Mouse (Mus musculus): ENCODE results near the gene Slc5a4b.
"Not testable (repeated sequence)": the region's sequence is repeated elsewhere in the genome, so short reads cannot be mapped to it uniquely, and the experiment has no call there.

The Slc5a4b gene

DNA sequence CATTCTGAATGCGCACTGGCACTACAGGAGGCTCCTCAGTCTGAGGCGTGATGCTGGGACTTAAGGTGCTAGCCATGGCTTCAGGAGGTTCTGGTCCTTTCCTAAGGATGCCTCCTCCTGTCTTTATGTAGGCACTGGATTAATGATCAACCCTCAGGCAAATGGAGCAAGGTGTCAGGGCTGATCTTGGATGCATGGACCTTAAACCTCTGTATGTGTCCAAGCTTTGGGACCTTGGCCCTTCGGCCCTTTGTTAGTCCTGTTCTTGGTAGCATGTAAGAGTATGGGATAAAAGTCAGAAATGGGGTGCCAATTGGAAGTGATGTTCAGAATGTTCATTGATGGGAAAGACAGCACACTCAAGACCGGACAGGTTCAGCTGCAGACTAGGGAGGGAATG lies at the start of gene Slc5a4b:
Slc5a4b (minus strand) TSS at position 101 of the 400 bp plus-strand sequence.
- DNase-seq (ENCODE audit: low spot score in 2 of 2) = no peak

DNA sequence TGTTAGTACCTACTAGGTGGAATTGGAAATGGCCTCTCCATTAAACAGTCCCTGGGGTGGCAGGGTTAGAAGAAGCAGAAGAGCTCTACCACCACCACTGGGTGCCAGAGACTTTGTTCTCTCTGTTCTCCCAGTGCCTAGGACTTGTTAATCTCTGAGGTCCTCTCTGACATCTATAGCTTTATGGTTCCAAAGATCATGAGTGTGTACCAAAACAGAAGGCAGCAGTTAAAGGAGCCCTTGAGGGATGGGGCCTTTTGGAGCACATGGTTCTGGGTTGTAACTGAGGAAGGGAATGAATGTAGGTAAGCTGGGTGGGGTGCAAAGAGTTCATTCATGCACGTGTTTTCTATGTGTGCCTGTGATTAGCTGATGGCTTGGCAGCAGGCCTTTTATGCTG lies 47.2 kb upstream of the Slc5a4b start:
- DNase-seq (ENCODE audit: low spot score in 2 of 2) = no peak

DNA sequence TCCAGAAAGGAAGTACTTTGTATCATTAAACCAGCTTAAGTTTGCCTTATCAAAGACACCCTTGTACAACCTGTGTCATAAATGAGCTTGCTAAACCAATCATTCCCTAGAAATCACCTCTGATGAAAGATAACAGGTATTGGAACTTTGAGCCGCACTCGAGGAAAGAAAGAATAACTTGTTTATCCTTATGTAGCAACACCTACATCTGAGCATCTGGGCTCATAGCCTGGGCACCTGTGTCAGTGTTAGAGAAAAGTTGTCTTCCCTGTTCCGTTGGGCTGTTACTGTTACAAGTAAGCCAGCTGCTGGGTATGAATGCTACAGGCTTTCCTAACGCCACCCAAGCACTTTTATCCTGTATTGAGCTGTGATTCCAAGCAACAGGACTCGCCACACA lies 46.8 kb upstream of the Slc5a4b start:
- DNase-seq (ENCODE audit: low spot score in 2 of 2) = no peak

DNA sequence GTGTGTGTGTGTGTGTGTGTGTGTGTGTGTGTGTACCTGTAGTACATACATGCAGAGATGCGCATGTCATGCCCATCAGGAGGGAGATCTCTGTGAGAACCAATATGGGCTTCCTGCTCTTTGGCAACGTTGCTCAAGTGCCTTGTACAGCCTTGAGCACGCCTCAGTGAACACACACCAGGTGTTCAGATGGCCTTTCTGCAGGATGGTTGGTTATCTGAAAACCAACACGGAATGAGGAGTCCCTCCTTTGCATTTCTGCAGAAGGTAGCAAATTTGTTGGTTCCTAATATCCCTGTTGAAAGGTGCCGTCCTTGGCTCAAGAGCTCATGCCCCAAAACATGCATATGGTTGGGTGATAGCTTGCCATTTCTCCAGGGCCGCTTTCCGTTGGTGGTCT lies 45.1 kb upstream of the Slc5a4b start:
- DNase-seq (ENCODE audit: low spot score in 2 of 2) = no peak

DNA sequence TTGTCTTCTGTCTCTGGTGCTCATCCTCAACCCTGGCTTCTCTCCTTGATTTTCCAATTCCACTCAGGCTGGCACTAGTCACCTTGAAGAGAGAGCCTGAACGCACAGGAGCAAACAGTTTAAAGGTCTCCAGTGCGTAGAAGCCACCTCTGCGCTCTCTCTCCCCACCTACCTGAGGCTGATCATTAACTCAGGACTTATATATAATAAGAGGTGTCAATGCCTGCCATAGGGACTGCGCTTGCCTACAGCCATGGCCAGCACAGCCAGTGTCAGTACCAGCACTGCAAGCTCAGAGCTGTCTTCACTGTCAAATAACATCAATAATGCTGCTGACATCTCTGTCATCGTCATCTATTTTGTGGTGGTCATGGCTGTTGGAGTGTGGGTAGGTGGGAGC lies 36.5 kb upstream of the Slc5a4b start, which contains the start of gene Slc5a4a:
Slc5a4a (plus strand) TSS at position 174 of the 400 bp plus-strand sequence.
- DNase-seq (ENCODE audit: low spot score in 2 of 2) = no peak

DNA sequence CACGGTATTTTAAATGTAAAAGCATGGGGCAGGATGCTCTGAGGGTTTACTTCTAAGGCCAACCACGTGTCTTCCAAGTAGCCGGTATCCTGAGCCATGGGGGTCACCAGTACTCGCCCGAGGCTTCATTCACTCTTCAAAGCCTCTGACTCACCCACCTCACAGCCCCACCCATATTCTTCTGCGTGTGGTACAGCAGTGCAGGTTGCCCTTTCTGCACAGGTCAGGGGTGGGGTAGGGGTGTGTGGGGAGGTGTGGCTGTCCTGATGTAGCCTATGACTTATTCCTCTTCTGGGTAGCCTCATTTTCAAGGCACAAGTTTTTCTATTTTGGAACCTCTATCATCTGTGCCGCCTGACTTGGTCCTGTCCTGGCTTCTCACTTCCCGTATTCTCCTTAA lies 36.1 kb upstream of the Slc5a4b start:
- DNase-seq (ENCODE audit: low spot score in 2 of 2) = no peak

DNA sequence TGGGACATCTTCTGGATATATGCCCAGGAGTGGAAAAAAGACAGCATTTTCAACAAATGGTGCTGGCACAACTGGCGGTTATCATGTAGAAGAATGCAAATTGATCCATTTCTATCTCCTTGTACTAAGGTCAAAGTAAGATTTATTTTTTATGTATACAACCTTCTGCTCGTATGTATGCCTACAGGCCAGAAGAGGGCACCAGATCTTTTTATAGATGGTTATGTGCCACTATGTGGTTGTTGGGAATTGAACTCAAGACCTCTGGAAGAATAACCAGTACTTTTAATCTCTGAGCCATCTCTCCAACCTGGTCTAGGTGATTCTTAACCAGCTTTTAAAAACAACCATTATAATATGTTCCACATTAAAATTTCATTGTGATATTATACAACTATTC lies 25.6 kb upstream of the Slc5a4b start:
- no peak for DNase-seq (ENCODE audit: low spot score in 2 of 2)

DNA sequence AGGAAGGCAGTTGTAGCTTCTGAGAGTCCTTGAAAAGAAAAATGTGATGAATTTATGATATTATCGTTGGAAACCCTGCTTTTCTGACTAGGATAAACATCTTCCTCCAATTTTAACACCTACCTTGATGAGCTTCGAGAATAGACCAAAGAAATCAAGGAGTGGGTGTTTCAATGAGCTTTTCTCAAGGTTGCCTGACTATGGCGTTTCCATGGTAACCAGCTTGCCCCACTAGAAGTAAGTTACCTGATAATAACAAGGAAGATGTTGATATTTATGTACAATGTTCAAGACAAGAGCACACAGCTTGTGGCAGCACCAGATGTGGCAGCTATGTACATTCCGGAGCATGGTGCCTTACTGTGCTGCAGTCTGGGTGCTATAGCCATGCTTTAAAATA lies 21.7 kb upstream of the Slc5a4b start:
- no peak for DNase-seq (ENCODE audit: low spot score in 2 of 2)

DNA sequence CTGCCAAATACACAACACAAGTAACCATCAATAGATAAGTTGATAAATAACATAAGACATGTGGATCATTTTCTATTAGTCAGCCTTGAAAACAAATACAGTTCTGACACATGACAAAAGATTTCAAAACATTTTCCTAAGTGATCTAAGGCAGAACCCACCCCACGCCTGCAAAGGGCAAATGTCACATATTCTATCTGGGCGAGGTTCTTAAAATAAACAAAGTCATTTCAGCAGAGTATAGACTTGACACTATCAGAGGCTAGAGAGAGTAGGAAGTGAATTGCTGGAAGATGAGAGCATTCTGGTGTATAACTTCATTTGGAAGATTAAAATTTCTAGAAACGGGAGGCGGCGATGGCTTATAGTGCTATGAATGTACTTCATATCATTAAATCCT lies 10.7 kb upstream of the Slc5a4b start:
- no peak for DNase-seq (ENCODE audit: low spot score in 2 of 2)

DNA sequence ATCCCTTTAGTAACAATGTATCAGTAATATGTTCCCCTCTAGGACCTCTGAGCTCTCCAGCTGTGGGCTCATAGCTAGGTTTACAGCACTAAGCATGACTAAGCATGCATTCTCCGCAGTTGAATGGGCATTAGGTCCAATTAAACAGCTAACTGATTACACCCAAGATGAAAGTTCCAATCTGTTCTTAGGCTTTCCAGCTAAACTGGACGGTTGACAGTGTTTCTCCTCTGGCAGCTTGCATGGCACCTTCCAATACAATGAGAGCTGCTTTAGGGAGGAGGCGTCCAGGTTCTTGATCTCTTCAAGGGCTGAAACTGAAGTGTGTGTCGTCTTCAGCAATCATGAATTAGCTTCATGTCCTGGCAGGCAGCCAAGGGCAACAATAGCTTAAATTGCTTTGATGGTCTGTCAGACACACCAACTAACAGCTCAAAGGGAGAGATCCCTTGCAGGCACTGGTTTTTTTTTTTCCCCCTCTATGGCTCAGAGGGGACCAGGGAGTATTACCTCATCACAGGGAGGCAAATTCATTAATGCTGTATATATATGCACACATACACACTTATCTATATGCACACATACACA lies 9.5 kb upstream of the Slc5a4b start:
- DNase-seq (ENCODE audit: low spot score in 2 of 2) = no peak

DNA sequence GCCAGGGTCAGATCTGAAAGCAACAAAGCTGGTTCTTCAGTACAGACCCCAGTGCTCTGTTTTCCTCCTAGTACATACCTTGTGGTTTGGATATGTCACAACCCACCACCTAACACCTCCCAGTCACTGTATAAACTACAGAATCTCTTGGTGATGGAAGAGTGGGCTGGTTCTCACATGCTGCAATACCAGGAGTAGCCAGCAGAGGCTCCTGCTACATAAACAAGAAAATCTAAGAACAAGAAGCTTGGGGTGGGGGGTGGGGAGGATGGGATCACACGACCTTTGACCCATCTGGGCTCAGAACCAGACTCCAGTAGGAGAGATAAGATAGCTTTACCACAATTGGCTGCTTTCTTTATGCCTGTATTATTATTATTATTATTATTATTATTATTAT lies 8.0 kb upstream of the Slc5a4b start:
- DNase-seq (ENCODE audit: low spot score in 2 of 2) = no peak

DNA sequence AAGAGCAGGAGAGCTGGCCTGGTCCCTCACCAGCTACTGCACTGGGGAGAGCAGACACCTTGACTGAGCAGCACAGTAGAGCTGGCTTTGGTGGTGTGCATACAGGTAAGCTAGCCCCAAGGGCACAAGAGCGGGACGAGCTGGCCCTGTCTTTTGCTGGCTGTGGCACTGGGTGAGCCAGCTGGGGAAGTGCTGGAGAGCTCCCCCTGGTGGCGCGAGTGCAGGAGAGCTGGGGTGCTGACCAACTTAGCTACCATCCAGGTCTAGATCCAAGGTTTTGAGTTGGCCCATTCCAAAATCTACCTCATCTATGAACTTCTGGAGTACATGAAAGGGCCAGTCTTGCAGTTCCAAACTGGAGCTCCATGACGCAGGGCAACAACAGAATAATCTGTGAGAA lies 7.2 kb upstream of the Slc5a4b start:
- DNase-seq (ENCODE audit: low spot score in 2 of 2) = no peak

DNA sequence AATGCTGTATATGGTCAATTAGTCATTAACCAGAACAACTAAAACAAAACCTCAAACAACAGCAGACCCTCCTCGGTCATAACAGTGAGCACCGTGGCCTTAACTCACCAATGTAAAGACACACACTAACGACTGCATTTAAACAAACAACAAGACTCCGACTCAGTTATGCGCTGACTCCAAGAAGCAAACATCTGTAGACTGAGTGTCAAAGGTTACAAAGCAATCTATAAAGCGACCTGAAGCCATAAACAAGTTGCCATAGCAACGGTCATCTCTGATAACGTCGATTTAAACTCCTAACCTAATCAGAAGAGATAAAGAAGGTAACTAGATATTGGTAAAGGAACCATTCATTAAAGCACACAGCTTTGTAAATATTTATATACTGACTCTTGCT lies 13.4 kb downstream of the Slc5a4b start:
- no peak for DNase-seq (ENCODE audit: low spot score in 2 of 2)

DNA sequence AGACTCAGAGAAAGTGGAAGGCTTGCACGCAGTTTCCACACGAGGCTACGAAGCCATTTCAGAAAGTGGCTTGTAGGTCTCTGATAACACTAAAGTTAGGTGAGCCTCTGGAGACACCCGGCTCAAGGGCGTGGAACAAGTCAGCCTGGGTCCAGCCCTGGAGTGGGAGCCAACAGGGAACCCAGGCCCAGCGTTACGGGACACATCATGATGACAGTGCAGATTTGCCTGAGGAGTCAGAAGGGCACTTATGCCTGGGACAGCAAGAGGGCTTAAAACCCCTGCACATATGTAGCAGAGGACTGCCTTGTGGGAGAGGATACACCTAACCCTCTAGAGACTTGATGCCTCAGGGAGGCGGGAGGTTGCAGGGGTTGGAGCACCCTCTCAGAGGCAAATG lies 14.2 kb downstream of the Slc5a4b start:
- no peak for DNase-seq (ENCODE audit: low spot score in 2 of 2)

DNA sequence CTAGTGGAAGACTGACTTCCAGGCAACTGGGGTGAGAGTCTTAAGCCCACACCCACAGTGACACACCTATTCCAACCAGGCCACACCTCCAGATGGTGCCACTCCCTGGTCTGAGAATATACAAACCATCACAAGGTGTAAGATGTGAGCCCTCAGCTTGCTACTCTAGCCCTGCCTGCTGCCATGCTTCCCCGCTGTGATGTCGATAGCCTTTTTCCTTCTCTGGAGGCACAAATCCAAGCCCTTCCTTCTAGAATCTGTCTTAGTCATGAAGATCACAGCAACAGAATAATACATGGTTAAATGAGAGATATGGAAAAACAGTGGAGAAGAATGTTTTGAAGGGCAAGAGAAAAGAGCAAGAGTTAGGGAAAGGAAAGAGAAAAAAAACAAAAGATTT lies 33.8 kb downstream of the Slc5a4b start:
- DNase-seq (ENCODE audit: low spot score in 2 of 2) = not testable (repeated sequence)

DNA sequence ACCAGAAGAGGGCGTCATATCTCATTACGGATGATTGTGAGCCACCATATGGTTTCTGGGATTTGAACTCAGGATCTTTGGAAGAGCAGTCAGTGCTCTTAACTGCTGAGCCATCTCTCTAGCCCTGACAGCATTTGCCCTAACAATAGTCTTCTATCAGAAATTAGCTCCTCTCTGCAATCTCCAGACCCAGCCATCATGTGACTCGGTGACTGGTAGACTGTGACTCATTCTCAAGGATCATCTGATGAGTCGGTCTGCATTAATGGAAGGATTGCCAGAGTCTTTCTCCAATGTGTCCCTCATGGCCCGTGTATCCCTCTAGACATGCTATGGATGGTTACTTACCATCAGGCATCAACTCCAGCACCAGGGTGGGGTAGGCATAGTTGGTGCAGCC lies 38.7 kb downstream of the Slc5a4b start:
- DNase-seq (ENCODE audit: low spot score in 2 of 2) = not testable (repeated sequence)

DNA sequence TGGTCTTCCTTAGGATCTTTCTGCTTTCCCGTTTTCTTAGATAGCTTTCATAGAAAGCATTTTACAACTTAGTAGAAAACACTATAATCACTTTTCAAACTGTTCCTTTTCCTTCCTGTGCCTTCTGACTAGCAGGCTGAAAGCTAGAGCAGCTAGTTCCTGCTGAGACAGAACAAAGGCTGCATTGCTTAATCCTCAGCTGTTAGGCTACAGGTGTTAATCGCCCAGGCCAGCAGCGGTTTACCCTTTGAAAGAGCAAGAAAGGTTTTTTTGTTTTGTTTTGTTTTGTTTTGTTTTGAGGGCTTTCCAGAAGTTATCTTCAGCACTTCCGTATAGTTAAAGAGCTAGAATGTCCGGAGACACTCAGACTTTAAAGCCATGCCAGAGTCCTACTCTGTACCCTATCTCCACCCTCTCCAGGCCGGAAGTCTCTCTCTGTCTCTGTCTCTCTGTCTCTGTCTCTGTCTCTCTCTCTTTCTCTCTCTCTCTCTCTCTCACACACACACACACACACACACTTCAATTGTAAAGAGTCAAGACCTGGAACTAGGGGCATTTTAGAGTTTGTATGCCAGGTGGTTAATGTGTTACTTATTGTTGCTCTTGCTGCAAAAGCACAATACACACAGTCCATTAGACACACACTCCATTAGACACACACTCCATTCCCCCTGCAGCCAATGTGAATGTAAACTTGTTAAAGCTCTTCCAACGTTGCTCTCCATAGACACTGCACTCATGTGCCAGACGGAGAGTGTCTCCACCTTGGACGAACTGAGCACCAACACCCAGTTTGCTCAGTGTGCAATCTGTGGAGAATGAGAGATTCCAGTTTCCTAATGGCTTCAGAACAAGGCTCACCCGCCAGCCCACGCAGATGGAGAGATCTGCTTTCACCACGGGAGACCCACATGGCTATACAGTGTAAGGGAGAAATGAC lies 42.8 kb downstream of the Slc5a4b start:
- DNase-seq (ENCODE audit: low spot score in 2 of 2) = no peak

DNA sequence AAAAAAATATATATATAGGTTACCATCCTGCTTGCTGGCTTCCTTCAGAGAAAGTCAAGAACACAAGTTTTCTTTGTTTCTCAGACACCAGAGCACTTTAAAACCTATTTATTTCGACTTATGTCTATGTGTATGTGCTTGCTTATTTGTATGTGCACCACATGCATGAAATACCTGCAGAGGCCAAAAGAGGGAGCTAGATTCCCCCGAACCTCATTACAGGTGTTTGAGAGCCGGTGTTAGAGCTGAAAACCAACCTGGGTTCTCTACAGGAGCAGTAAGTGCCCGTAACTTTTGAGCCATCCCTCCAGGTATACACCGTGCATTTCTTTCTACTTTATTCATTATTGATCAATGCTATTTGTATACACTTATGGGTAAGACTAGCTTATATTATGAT lies 48.3 kb downstream of the Slc5a4b start:
- DNase-seq (ENCODE audit: low spot score in 2 of 2) = no peak

DNA sequence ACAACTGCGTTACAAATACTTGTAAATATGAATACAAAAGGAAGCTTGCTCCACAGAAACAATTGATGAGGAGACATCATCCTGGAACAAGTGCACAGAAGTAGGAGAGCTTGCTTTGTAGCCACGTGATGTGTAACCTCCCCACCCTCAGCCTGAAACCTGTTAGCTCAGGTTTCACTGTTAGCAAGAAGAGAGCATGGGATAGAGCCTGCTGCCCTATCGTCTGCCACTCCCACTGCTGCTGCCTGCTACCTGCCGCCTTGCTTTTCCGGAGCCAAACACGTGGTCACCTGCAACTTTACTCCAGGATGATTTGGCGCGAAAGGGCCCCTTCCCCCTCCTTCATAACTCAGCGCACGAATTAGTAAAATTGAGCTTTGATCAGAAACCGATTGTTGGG lies 58.9 kb downstream of the Slc5a4b start:
- no peak for DNase-seq (ENCODE audit: low spot score in 2 of 2)

DNA sequence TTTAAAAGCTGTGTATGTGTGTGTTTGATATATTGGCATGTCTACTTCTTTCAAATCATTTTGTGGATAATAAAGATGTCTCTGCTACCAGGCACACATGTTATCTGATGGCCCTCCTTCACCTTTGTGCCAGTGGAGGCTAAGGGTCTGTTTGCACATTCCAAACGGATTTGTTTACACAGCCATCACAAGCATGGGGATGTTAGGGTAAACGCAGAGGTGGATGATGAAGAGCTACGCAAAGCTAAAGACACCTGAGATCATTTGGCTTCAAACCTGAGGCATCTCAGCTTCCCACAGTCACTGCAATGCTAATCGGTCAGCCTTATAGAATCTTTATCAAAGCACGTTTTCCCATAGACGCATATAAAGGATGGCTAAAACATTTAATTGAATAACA lies 61.8 kb downstream of the Slc5a4b start:
- no peak for DNase-seq (ENCODE audit: low spot score in 2 of 2)

DNA sequence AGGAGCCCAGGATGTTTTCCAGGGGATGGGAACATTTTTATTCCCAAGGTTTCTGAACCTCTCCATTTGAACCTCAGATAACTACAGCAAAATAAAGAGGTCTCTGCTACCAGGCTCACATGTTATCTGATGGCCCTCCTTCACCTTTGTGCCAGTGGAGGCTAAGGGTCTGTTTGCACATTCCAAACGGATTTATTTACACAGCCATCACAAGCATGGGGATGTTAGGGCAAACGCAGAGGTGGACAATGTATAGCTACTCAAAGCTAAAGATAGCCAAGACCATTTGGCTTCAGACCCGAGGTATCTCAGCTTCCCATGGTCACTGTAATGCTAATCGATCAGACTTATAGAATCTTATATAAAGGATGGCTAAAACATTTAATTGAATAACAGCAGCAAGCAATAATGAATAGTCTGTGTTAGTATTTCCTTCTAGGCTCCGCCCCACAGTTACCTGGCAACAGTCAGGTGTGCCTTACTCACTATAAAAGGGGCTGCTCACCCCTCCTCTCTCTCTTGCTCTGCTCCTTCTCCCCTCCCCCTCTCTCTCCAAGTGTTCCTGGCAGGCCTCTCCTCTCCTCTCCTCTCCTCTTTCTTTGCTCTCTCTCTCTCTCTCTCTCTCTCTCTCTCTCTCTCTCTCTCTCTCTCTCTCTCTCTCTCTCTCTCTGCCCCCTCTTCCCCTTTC lies 63.4 kb downstream of the Slc5a4b start:
- DNase-seq (ENCODE audit: low spot score in 2 of 2) = no peak

DNA sequence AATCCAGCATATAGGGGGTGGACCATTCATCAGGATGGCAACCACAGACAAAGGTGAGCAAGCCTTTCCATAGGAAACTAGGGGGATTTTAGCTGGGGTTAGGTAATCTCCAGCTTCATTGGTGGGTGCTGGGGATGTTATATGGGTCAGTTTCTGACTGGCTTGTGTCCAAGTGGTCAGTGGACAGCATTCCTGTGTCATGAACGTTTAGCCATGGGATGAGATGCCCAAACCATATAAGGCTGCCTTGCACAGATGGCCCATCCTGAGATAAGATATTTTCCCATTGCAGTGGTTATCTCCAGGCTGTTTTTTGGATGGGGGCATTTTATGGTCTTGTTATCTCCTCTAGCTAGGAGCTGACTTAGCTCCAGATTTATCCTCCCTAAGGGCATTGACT lies 64.0 kb downstream of the Slc5a4b start:
- DNase-seq (ENCODE audit: low spot score in 2 of 2) = no peak

DNA sequence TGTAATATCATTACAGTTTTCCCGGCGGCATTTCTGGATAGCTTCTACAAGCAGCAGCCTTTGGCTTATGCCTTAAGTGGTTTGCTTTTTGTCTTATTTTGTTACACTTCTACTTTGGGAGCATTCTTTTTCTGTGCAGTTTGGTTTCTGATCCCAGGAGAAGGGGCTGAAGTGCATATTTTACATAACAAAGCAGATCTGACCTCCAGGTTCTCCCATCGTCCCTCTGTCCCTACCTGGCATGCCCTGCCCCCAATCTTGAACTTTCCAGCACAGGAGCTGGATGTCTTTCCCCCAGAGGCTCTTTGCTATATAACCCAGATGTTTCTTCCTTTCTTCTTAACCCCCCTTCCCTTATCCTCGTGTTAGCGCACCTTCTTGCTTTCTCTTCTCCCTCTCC lies 65.4 kb downstream of the Slc5a4b start:
- no peak for DNase-seq (ENCODE audit: low spot score in 2 of 2)

Measured in right cerebral cortex, postnatal 10 days (tissue).